Mouse (Mus musculus): ENCODE measurements at regions not wholly inside any gene's neighbourhood (a gene's known extent, or its start where the extent isn't known, plus 50 kb on each side); places are given as distances from the start of the nearest gene placed in this dataset.

GRCm38 (mm10) chr13:51297231-51297880, 111.1 kb upstream of the S1pr3 start:
- TF ChIP-seq CTCF (IDR thresholded peaks at IDR 0.05; ENCODE audit: low read depth), result no peak
- no peak for TF ChIP-seq EP300 (IDR thresholded peaks at IDR 0.05; ENCODE audit: low read depth)
